Mouse (Mus musculus) testis, postnatal 14 days (tissue): ENCODE results near the gene Arl10.

Source experiments
- DNase-seq: peaks from one replicate; pipeline ENCODE4 v3.0.0; 2021; ENCODE audit warnings: low spot score

Arl10 gene

GRCm38 (mm10) chr13:54616998-54617397, 42.2 kb downstream of the Arl10 start:
- DNase-seq: no peak

GRCm38 (mm10) chr13:54621155-54621932, 46.5 kb downstream of the Arl10 start, which contains the start of gene Faf2:
Faf2 (plus strand) TSS chr13:54621784.
- DNase-seq: peak; percentile 96

- peak; percentile 89 for DNase-seq
Observed at GRCm38 (mm10) chr13:54621960-54622521, 47.2 kb downstream of the Arl10 start.

GRCm38 (mm10) chr13:54629128-54629527, 54.3 kb downstream of the Arl10 start:
- DNase-seq: no peak
